Mouse (Mus musculus) CH12F3 (cell line): ENCODE data around the gene Cdkn2aip.

Source experiments
- in situ Hi-C: fragments of 300-500 bp; cut with MboI; formaldehyde crosslinking; loops from 2 replicates; pipeline ENCODE4 v1.14.3; 2020; ENCODE audit warnings: low sequenced_read_pairs

Cdkn2aip gene

GRCm38 (mm10) chr8:47713761-47714745 lies at the start of gene Cdkn2aip:
Gene Cdkn2aip, minus strand, starts transcription at chr8:47713932.
- in situ Hi-C loops, result no loop called here

GRCm38 (mm10) chr8:47763194-47763593 lies 49.5 kb upstream of the Cdkn2aip start:
- in situ Hi-C loops, result no loop called here

- in situ Hi-C loops, result no loop called here
These were observed 47.0 kb upstream of the Cdkn2aip start for GRCm38 (mm10) chr8:47760685-47761084.

- in situ Hi-C loops, result no loop called here
These were observed 46.5 kb upstream of the Cdkn2aip start for GRCm38 (mm10) chr8:47760186-47760585.

- in situ Hi-C loops, result no loop called here
These were observed 39.4 kb upstream of the Cdkn2aip start for GRCm38 (mm10) chr8:47753121-47753520.

GRCm38 (mm10) chr8:47750096-47750495 lies 36.4 kb upstream of the Cdkn2aip start:
- in situ Hi-C loops, result no loop called here

GRCm38 (mm10) chr8:47749491-47749890 lies 35.8 kb upstream of the Cdkn2aip start:
- in situ Hi-C loops, result no loop called here

- in situ Hi-C loops, result no loop called here
These were observed 32.6 kb upstream of the Cdkn2aip start for GRCm38 (mm10) chr8:47746304-47746703.

- in situ Hi-C loops, result no loop called here
These were observed 32.1 kb upstream of the Cdkn2aip start for GRCm38 (mm10) chr8:47745848-47746247.

GRCm38 (mm10) chr8:47744803-47745202 lies 31.1 kb upstream of the Cdkn2aip start:
- in situ Hi-C loops, result no loop called here

GRCm38 (mm10) chr8:47743419-47743818 lies 29.7 kb upstream of the Cdkn2aip start:
- in situ Hi-C loops, result no loop called here

- in situ Hi-C loops, result no loop called here
These were observed 29.3 kb upstream of the Cdkn2aip start for GRCm38 (mm10) chr8:47742992-47743391.

- in situ Hi-C loops, result no loop called here
These were observed 28.6 kb upstream of the Cdkn2aip start for GRCm38 (mm10) chr8:47742372-47742771.

- in situ Hi-C loops, result no loop called here
These were observed 23.4 kb upstream of the Cdkn2aip start for GRCm38 (mm10) chr8:47737120-47737519.

- in situ Hi-C loops, result no loop called here
These were observed 15.6 kb upstream of the Cdkn2aip start for GRCm38 (mm10) chr8:47729324-47729723.

- in situ Hi-C loops, result no loop called here
These were observed 13.2 kb upstream of the Cdkn2aip start for GRCm38 (mm10) chr8:47726945-47727344.

- in situ Hi-C loops, result no loop called here
These were observed 7.9 kb upstream of the Cdkn2aip start for GRCm38 (mm10) chr8:47721609-47722008.

- in situ Hi-C loops, result no loop called here
These were observed 4.9 kb upstream of the Cdkn2aip start for GRCm38 (mm10) chr8:47718641-47719040.

GRCm38 (mm10) chr8:47713171-47713663 lies 515 bp downstream of the Cdkn2aip start:
- in situ Hi-C loops, result no loop called here

GRCm38 (mm10) chr8:47708106-47708505 lies 5.6 kb downstream of the Cdkn2aip start:
- in situ Hi-C loops, result no loop called here

- in situ Hi-C loops, result no loop called here
These were observed 7.0 kb downstream of the Cdkn2aip start for GRCm38 (mm10) chr8:47706746-47707145.

- in situ Hi-C loops, result no loop called here
These were observed 11.4 kb downstream of the Cdkn2aip start for GRCm38 (mm10) chr8:47702333-47702732.
